Comparison of ENCODE assay signal across 7 mouse cellular contexts in genomic region chr17:94864531-94865318, GRCm38 (mm10).
A peak's percentile ranks its signal among the peaks of the same experiment; 100 is the strongest.
DNase-seq lines count a peak whose midpoint lies in the region; ATAC-seq and TF ChIP-seq lines count a peak whose summit lies in the region.
"Not testable (repeated sequence)": the region's sequence is repeated elsewhere in the genome, so short reads cannot be mapped to it uniquely, and the experiment has no call there.

No protein-coding gene starts in this region.

- H3K27me3 ChIP-seq in intestine, embryonic 16.5 days (replicated peaks; ENCODE audit: control insufficient read depth, insufficient read depth, low read length); midbrain, embryonic 11.5 days (ENCODE audit: control insufficient read depth, insufficient read depth, low read length); small intestine, adult 2 months (ENCODE audit: control insufficient read depth, insufficient read depth, low read length): not testable (repeated sequence)

- WGBS in intestine, embryonic 16.5 days: 10% methylated on average over 21 of the region's 21 CpGs
- WGBS in midbrain, embryonic 11.5 days: 17% methylated on average over 21 of the region's 21 CpGs
- WGBS in small intestine, adult 2 months: 6% methylated on average over 20 of the region's 21 CpGs

- peak; percentile 71 for DNase-seq in adrenal gland, adult 8-10 months
- DNase-seq in embryo, embryonic 9.5 days (ENCODE audit: extremely low spot score): peak; percentile 79
- DNase-seq in gastrocnemius, postnatal 4 days (ENCODE audit: low spot score in 2 of 2): peak; percentile 17 to 59
- peak; percentile 69 to 71 for DNase-seq in left cerebral cortex, postnatal 36 days (ENCODE audit: low spot score in 2 of 2)
- peak; percentile 93 for DNase-seq in midbrain, embryonic 11.5 days (ENCODE audit: low spot score, missing footprints)

- H3K27ac ChIP-seq in intestine, embryonic 16.5 days (ENCODE audit: low read length): peak overlapping the region; percentile 72
- H3K27ac ChIP-seq in midbrain, embryonic 11.5 days (ENCODE audit: low read depth, low read length): not testable (repeated sequence)
- H3K27ac ChIP-seq in small intestine, adult 2 months (ENCODE audit: insufficient read depth, low read depth, low read length): peak overlapping the region; percentile 63

- peak; percentile 65; the same call in 1 of the 2 replicates for TF ChIP-seq POLR2A in small intestine, adult 2 months (IDR thresholded peaks at IDR 0.05; ENCODE audit: low read depth, low read length)

- TF ChIP-seq CTCF in small intestine, adult 2 months (IDR thresholded peaks at IDR 0.05; ENCODE audit: extremely low read depth, insufficient read length, insufficient replicate concordance, low read depth, low read length): not testable (repeated sequence)

- peak overlapping the region; percentile 64 for H3K4me2 ChIP-seq in intestine, embryonic 16.5 days (ENCODE audit: low read depth, low read length)
- H3K4me2 ChIP-seq in midbrain, embryonic 11.5 days: peak overlapping the region; percentile 44

- intact Hi-C loops in left cerebral cortex, postnatal 36 days (cut with DNase I): not testable (repeated sequence)

- H3K9me3 ChIP-seq in intestine, embryonic 16.5 days (ENCODE audit: control insufficient read depth, low read length); midbrain, embryonic 11.5 days (ENCODE audit: control insufficient read depth, low read length): not testable (repeated sequence)

- H3K4me1 ChIP-seq in intestine, embryonic 16.5 days (ENCODE audit: control insufficient read depth, insufficient read depth, low read length); midbrain, embryonic 11.5 days (ENCODE audit: control insufficient read depth, insufficient read depth, low read length); small intestine, adult 2 months (ENCODE audit: control insufficient read depth, insufficient read depth, insufficient read length, low read length): not testable (repeated sequence)

- H3K36me3 ChIP-seq in intestine, embryonic 16.5 days (ENCODE audit: control insufficient read depth, insufficient read depth, low read length); midbrain, embryonic 11.5 days (ENCODE audit: control insufficient read depth, insufficient read depth, low read length); small intestine, adult 2 months (ENCODE audit: control insufficient read depth, insufficient read depth, low read length): not testable (repeated sequence)

- H3K9ac ChIP-seq in intestine, embryonic 16.5 days (ENCODE audit: low read depth, low read length): peak overlapping the region; percentile 71
- peak overlapping the region; percentile 55 for H3K9ac ChIP-seq in midbrain, embryonic 11.5 days (ENCODE audit: low read length)

- peak; percentile 100 for ATAC-seq in intestine, embryonic 16.5 days
- peak; percentile 95 for ATAC-seq in midbrain, embryonic 11.5 days (ENCODE audit: low FRiP score)

- peak overlapping the region; percentile 64 for H3K4me3 ChIP-seq in intestine, embryonic 16.5 days (ENCODE audit: low read length)
- H3K4me3 ChIP-seq in midbrain, embryonic 11.5 days (ENCODE audit: low read depth, low read length): peak overlapping the region; percentile 39
- peak overlapping the region; percentile 83 for H3K4me3 ChIP-seq in small intestine, adult 2 months (ENCODE audit: low read depth, low read length)

Comparison
In these comparisons a context has a peak if more than half of its experiments do, and no peak if none do; other contexts are left out.
1. DNase-seq: peak in every context shown above with its lines; median percentile 93 in midbrain, embryonic 11.5 days; 79 in embryo, embryonic 9.5 days; 71 in adrenal gland, adult 8-10 months; 70 in left cerebral cortex, postnatal 36 days; 38 in gastrocnemius, postnatal 4 days.